Mouse (Mus musculus) spleen, embryonic (tissue): ENCODE data around the gene Btbd7.

ENCODE experiments used
- CTCF ChIA-PET: fragments of 350-600 bp; sonication (Branson Sonifier 250); formaldehyde crosslinking; loops from one replicate; lab custom pipeline; 2022; lab: Charles Lee

Gene Btbd7

DNA sequence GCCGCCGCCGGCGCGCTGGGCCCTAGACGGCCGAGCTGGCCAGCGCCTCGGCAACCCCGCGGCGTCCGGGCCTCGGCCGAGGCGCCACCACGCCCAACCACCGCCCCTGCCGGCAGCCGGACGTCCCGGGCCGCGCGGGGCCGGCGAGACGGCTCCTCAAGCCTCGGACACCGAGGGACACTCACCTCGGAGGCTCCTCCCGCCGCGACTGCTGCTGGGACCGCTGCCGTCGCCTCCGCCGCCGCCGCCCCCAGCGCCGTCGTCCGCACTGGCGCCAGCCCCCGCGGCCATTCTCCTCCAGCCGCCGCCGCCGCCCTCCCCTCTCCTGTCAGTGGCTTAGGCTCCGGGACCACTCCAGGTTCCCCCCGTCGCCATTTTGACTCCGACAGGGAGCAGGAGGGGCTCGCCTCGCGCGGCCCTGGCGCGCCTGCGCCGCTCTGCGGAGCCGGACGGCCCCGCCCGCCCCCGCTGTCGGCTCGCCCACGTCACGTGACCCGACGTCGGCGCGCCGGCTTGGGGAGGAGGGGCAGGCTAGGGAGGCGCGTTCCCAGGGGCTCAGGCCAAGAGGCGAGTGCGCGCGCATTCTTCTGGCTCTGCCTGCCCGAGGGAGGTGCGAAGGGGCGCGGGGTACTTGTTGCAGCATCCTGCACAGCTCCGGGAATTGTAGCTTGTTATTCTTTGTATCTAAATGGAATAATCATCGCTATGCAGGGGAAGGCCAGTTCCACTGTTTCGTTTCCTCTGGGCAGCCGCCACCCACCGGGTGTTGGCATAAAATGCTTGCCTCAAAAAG lies at the start of gene Btbd7:
Btbd7 (minus strand) TSS at position 441 of the 793 bp plus-strand sequence.
- CTCF ChIA-PET: no interaction called here

DNA sequence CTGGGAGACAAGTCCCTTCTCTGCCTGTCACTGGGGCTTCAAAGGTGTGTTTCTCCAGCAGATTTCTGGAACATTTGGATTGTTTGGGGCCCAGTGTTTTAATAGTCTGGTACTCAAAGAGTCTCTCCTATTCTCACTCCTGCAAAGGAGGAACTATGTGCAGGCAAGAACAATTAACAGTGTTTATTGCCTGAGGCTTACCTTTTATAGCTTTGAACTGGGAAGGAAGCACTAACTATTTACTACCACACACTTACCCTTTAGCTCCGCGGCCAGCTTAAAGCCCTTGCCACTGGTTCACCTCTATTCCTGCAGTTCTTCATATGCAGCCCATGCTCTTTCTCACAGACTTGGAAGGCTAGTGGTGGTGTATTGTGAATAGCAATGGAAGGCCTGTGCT lies 37.8 kb upstream of the Btbd7 start:
- CTCF ChIA-PET: no interaction called here

GRCm38 (mm10) chr12:102908191-102908590 lies 29.9 kb upstream of the Btbd7 start:
- CTCF ChIA-PET: no interaction called here

DNA sequence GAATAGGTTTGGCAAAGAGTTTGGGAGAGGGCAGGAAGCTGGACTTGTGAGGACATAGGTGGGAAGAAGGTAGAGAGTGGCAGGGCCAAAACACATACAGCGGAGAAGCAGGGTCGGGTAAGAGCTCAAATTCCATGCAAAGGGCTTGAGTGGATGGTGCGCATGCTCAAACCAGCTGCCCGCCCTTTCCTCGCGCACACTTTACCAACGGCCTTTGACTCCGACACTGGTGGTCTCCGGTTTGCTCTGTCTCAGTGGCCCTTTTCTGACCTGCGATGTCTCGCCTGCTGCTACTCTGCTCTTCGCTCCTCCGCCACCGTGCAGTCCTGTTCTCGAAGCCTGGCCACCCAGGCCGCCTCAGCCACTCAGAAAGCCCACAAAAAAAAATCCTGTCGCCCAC lies 20.8 kb upstream of the Btbd7 start, which contains the start of gene Cox8c:
Cox8c (plus strand) TSS at position 226 of the 400 bp plus-strand sequence.
- CTCF ChIA-PET: no interaction called here

DNA sequence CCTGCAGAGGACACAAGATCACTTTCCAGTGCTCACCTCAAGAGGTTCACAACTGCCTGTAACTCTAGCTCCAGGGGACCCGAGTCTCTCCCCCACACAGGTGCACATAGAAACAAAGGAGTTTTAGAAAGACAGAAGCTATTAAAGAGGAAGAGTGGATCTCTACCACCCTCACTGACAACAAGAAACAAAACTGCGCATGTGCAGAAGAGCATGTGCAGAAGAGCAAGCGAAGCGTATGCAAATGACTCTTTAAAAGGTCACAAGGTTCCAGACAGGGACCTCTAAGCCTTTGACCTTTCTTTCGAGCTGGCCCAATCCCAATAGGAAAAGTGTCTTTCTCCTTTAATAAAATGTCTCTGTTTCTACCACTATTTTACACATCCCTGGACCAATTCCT lies 10.3 kb upstream of the Btbd7 start:
- CTCF ChIA-PET: interaction anchor here (0.6 to 0.7 kb wide), 2 partner anchors 91 to 421 kb away, joined by 5 to 11 read pairs; no protein-coding TSS in a partner anchor

DNA sequence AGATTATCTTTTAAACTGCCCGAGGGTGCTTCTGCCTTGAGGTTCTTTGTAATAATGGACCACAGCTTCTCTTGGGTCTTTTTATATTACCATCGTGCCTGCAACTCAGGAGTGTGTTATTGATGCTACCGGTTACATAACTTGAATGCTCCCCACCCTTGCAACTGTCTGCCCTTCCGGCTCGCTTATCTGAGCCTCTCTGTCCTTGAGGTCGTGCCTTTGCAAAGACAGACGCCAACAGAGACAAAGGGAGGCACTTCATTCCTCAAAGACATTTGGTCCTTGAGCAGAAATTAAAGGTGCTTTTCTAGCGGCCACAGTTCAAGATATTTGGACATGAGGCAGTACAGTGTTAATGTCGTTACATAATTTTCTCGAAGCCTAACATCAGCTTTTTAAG lies 9.1 kb upstream of the Btbd7 start:
- CTCF ChIA-PET: no interaction called here

DNA sequence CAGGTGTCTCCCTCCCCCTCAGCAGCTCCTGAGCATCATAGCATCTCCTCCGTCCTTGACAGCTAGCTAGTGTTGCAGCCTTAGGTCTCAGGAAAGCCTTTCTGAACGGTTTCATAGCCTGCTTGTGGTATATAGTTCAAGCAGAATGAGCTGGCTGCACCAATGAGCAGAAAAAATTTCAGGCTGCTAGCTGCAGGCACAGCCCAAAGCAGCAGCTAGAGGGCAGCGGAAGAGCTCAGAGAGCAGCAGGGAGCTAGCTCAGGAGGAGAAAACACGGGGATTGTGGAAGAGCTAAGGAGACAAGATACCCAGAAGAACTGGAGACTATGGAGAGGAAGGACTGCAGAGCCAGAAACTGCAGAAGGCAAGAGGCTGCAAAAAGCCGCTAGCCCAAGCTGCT lies 7.5 kb upstream of the Btbd7 start:
- CTCF ChIA-PET: interaction anchor here (0.6 kb wide), 1 partner anchor 12 kb away, joined by 12 read pairs; no protein-coding TSS in a partner anchor

DNA sequence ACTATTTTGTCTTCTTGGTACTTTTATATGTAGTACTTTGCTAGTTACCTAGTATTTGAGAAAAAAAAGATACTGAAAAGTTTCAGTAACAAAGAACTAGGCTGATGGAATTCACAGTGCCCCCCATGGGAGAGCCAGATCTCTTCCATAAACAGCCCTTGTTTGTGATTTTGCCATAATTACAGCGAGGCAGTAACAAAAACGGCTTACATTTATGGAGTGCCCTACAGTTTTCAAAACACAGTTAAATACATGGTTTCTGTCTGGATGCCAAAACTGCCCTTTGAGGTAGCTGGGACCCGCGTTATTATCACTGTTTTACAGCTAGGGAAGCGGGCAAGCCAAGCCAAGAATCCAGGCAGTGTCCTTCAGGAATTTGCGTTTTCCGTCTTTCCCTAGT lies 630 bp upstream of the Btbd7 start:
- CTCF ChIA-PET: no interaction called here

DNA sequence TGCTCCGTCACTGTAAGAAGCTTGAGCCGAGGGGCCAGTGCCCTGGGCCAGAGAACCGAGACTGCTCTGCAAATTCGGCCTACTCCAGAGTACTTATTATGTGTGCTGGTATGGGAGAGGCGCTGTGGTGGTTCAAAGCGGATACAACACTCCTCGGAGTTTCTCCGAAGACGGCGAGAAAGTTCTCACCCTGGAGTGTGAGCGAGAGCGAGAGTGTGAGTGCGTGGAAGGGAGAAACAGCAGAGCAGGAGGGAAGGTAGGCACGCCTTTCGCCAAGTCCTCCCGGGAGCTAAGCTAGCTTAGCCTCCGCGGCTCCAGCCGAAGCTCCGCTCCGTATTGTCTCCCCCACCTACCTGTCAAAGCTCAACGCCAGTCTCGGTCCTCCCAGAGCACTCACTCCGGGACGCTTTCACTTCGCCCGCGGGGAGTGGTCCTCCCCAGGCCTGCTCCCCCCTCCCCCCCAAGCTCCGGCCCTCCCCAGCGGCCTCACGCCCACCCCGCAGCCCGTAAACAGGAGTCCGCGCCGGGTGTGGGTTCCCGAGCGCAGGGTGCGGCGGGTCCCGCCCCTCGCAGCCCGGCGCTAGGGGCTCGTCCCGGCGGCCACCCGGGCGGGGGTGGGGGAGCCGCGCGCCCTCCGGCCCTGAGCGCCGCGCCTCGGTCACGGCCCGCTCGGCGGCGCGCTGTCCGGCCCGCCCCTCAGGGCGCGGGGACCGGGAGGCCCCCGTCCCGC lies 805 bp downstream of the Btbd7 start:
- CTCF ChIA-PET: interaction anchor here (0.6 kb wide), 1 partner anchor 569 kb away, joined by 3 read pairs; no protein-coding TSS in a partner anchor

GRCm38 (mm10) chr12:102870527-102870926 lies 7.7 kb downstream of the Btbd7 start:
- CTCF ChIA-PET: no interaction called here

- CTCF ChIA-PET: no interaction called here
Observed at GRCm38 (mm10) chr12:102869802-102870201, 8.5 kb downstream of the Btbd7 start.

DNA sequence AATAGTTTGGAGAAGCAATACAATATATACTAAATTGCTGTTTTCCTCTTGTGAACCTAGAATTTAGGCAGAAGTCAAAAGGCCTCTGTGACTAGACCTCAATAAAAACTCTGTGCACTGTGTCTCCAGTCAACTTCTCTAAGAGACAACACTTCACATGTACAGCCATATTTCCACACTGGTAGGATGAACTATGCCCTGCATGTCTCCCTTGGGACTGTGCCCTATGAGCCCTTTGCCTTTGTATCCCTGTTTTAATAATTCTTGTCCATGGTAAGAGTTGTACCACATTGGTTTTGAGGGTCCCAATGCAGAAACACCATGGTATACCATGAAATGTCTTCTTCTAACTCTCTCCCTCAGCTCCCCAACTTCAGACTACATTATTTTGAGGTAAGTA lies 17.5 kb downstream of the Btbd7 start:
- CTCF ChIA-PET: no interaction called here

GRCm38 (mm10) chr12:102838271-102838670 lies 40.0 kb downstream of the Btbd7 start:
- CTCF ChIA-PET: no interaction called here

GRCm38 (mm10) chr12:102832746-102833300 lies 45.4 kb downstream of the Btbd7 start:
- CTCF ChIA-PET: interaction anchor here (0.6 kb wide), 1 partner anchor 52 kb away, joined by 3 read pairs; no protein-coding TSS in a partner anchor

DNA sequence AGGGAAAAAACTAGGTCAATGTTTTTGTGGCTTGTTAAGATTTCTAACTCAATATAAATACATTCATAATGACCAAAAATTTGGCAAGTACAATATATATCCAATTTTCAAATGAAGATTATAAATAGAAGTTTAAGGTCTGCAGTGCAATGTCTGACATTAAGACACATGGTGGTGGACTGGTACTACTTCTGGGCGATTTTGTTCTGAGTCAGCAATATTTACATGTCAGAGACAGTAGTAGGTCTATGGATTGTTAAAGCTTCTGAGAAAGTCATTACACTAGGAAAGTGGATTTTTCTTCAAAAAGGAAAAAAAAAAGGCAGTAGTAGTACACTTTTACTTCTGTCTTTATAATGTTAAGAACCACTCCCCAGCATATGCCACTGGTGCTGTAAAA lies 46.4 kb downstream of the Btbd7 start:
- CTCF ChIA-PET: no interaction called here

DNA sequence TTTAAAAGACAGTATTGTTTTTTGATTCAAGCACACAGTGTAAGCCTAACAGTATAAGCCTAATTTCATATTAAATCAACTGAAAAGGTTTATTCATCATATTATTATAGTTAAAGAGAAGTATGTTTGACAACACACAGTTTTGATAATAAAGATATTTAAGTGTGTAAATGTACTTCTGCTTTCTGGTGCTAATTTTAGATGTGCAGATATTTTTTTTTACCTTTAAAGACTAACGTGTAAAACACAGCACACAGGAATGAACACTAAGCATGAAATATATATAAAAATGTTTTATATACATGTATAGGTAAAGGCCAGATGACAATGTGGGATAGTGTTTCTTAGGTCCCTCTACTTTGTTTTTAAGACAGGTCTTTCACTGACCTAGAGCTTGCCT lies 51.2 kb downstream of the Btbd7 start:
- CTCF ChIA-PET: no interaction called here

DNA sequence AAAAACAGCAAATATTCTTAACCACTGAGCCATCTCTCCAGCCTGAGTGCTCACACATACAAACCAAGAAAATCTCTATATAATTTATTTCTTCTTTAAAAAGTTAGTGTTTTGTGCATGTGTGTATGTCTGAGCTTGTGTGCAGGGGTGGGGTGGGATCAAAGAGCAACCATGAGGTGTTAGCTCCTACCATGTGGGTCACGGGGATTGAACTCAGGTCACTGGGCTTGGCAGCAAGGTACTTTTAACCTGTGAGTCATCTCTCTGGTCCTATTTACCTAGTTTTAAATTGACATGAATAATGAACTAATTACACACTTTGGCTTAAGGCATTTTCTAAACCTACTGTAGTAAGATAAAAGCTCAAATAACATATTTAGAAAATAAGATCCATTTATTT lies 51.9 kb downstream of the Btbd7 start:
- CTCF ChIA-PET: no interaction called here

GRCm38 (mm10) chr12:102814858-102815257 lies 63.4 kb downstream of the Btbd7 start:
- CTCF ChIA-PET: no interaction called here

- CTCF ChIA-PET: no interaction called here
Observed at GRCm38 (mm10) chr12:102799528-102799927, 78.7 kb downstream of the Btbd7 start.

- CTCF ChIA-PET: no interaction called here
Observed at GRCm38 (mm10) chr12:102787927-102788326, 90.3 kb downstream of the Btbd7 start.

DNA sequence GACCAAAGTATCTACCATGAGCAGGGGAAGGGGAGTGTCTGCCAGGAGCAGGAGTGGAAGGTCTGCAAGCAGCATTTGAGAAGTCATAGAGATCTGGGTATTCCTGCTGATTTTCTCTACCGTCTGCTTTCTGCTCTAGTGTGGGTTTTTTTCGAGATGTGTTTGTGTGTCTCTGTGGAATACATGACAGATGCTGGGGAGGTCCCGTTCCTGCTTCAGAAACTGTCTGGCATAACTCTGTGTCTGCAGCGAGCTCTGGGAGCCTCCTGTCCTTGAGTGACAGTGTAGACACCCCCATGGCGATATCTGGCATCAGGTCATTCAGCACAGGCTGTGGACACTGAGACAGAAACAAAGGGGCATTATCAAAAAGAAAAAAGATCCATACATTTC lies 92.7 kb downstream of the Btbd7 start:
- CTCF ChIA-PET: no interaction called here

GRCm38 (mm10) chr12:102784899-102785592 lies 93.2 kb downstream of the Btbd7 start:
- CTCF ChIA-PET: no interaction called here
